Mouse (Mus musculus) adrenal gland, adult 2 months (tissue): ENCODE data around the gene Tarbp1. TPM values are rescaled to one million over a fixed set of nuclear protein-coding genes. Genes with fewer than 3 reads are reported as not detected.

ENCODE experiments used
- DNase-seq: peaks from one replicate; pipeline ENCODE4 v3.0.0; 2021
- long read RNA-seq: library from polyadenylated mRNA; stranded (forward); transcript quantifications from one replicate; pipeline ENCODE4 v2.0.0, GENCODE M21; 2021
- polyA plus RNA-seq: library from polyadenylated mRNA; depleted of rRNA; stranded (reverse); fragments of >200 nt; gene quantifications from 2 replicates; pipeline ENCODE4 v1.2.3, GENCODE M21; 2012; rRNA removed
- total RNA-seq, 2 experiments: library from RNA; stranded (reverse); gene quantifications; 2 replicates each; pipeline ENCODE4 v1.2.3; 2021

The Tarbp1 gene
- total RNA-seq (1 to 10 TPM; 4.8 to 5.0 TPM), polyA plus RNA-seq (3.8 and 4.1 TPM in 2 replicates)
- long read RNA-seq, full-length matches to known transcripts, result 1 of 1 reads
- long read RNA-seq, partial matches to known transcripts, result 0 of 1 reads
- long read RNA-seq, other reads (novel, unspliced or antisense), result 0 of 1 reads

DNA sequence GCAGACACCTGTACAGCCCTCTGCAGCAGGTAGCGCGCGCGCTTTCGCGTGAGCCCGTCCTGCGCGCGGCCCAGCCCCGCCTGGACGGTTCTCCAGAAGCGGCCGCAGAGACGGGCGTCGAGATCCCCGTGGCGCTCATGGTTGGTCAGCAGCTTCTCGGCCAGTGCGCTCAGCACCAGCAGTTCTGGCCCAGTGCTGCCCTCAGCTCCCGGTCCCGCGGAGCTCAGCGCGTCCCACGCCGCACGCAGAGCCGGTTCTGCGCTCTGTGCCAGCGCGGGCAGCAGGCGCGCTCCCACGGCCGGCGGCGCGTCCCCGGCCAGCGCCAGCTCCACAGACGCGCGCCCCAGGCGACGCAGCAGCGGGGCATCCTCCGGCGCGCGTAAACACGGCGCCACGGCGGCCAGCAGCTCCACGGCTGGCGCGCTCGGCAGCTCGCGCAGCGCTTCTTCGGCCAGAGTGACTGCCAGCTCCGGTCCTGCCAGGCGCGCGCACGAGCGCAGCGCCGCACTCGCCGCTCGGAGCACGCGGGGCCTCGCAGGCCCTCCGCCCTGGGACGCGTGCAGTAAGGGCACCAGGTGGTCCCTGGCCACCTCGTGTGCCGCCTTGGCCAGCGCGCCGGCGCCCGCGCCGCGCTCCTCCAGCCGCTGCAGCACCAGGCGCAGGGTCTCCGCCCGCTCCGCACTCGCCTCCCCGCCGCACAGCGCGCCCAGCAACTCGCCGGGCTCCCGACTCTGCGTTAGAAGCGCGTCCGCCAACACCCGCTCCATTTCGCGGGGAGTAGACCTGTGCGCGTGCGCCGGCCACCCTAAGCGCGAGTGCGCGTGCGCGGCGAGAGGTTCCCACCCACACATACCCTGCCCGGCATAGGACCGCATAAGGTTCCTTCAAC, at the start of gene Tarbp1:
Gene Tarbp1 (minus strand): TSS at position 767 of the 889 bp plus-strand sequence.
- peak; percentile 95 for DNase-seq

GRCm38 (mm10) chr8:126524233-126524985, 49.5 kb upstream of the Tarbp1 start:
- DNase-seq, result peak; percentile 88

DNA sequence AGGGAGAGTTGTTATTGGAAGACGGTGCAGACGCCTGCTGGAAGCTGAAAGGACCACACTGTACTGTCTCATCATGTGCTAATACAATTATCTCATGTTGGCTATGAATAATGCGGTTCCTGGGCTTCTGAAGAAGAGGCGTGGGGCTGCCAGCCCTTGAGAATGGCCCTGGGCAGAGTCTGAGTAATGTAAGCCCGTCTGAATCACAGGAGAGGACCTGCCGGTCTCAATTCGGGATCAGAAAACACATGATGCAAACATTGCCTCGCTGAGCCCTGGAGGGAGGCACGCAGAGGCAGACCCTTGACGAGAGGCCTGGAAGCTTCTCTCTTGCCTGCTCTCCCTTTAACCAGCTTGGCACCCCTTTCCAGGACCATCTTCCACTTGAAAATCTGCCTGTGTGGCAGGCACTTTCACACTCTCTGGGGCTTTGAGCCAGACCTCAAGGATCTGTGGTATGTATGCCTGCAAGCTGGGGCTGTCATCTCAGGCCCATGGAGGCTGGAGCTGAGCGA, 48.3 kb upstream of the Tarbp1 start:
- DNase-seq, result peak; percentile 89

DNA sequence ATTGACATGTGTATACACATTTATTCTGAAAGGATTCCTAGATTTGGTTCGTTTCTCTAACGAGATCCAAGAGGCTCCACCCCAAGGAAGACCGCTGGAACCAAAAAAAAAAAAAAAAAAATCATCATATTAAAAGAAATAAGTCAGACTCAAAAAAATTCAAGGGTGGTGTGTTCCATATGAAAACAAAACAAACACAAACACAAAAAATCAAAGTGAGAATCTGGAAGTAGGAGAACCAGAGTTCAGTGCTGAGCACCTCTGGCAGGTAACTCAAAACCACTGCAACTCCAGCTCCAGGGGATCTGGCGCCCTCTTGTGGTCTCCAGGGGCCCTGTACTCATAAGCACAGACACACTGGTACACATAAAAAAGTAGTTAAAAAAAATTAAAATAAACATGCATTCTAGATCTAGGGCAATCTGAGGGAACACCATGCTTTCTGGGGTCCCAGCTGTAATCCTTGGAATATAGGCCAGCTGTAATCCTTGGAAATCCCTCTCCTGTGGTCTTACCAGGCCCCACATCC, 44.6 kb upstream of the Tarbp1 start:
- DNase-seq, result no peak

DNA sequence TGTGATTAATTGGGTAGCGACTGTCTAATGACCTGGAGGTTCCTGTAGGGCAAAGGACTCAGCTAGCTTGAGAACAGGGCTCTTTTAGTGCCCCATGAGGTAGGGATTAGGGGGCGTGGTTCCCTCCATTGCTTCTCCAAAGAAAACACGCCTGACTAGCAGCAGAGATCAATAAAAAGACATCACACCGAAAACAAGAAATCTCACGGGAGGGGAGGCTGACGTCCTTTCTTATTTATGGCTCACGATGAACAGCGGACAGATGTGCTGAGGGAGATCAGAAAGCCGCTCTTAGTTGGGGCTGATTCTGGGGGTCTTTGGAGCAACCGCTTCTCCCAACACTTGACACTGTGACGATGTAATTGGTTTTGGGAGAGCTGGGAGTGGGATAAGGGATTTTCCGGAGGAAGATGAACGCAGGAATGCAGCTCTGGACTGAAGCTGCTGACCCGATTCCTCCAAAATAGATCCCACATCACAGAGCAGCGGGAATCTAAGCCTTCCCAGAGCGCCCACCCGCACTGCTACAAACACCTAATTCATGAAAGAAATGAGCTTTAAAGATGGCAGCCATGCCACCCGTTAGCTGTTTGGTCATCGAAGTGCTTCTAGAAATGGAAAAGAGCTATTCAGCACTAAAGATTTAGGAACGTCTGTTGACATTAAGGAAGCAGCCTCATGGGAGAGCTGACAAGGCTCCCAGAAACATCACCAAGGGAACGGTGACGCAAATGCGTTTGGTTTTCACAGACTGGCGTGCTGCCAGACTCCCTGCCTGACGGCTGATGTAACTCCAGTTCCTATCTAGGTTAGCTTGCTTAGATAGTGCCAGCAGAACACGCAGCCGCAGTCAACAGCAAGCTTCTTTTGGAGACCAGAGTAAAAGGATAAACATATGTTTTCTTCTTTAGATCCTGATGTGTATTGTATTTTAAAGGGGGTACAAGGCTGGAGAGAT, 42.0 kb upstream of the Tarbp1 start:
- peak; percentile 98 for DNase-seq

GRCm38 (mm10) chr8:126514011-126514964, 39.4 kb upstream of the Tarbp1 start:
- DNase-seq, result peak; percentile 75

- DNase-seq, result no peak
Observed at GRCm38 (mm10) chr8:126510866-126511265, 36.0 kb upstream of the Tarbp1 start.

- no peak for DNase-seq
Observed at GRCm38 (mm10) chr8:126509635-126510034, 34.8 kb upstream of the Tarbp1 start.

DNA sequence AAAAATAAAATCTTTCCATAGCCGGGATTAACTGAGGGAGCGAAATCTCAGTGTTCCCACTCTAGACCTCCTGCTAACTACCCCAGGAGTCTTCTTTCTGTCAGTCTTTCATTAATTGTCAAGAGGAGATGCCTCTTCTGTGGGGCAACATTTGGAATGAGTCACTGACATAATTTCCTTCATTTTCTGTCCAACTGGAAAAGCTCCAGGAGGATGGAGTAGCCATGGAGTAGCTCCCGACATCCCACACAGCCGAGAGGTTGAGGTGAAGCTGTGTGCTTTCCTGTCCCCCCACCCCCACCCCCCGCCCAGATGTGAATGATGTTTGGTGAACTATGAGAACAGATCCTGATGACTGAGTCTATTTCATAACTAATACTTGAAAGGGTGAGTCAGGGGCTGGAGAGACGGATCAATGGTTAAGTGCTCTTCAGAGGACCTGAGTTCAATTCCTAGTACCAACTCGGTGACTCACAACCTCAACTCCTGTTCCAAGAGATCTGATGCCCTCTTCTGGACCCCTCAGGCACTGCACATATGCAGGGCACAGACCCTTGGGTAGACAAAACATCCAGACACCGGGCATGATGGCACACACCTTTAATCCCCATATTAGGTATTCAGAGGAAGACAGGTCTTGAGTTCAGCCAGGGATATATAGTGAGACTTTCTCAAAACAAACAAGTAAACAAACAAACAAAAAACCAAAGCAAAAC, 34.2 kb upstream of the Tarbp1 start:
- DNase-seq, result no peak

GRCm38 (mm10) chr8:126508221-126508620, 33.4 kb upstream of the Tarbp1 start:
- DNase-seq, result no peak

DNA sequence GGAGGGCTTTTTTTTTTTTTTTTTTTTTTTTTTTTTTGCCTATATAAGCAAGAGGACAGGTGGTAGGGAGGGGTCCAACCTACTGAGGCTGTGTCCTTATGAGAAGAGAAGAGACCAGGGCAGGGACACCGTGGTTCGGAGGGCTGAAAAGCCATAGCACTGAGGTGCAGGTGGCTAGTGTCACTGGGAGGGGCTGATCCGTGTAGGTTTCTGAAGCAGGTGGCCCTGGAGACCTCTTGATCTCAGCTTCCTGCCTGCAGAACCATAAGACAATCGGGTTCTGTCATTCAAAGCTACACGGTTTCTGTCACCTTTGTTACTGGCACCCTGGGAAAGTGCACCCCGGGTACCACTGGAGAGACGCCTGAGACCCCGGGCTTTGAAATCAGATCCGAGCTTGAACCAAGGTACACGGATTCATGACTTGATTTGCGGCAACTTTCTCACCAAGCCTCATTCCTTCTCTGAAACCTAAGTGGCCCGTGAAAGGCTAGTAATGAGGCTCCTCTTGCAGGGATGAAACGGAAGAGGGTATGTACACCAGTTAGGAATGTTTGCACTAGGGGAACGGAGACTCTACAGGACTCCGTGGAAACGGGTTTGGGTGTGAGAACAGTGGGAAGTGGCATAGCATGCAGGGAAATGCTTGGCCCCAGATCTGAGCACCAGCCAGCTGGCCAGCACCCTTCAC, 29.8 kb upstream of the Tarbp1 start:
- no peak for DNase-seq

DNA sequence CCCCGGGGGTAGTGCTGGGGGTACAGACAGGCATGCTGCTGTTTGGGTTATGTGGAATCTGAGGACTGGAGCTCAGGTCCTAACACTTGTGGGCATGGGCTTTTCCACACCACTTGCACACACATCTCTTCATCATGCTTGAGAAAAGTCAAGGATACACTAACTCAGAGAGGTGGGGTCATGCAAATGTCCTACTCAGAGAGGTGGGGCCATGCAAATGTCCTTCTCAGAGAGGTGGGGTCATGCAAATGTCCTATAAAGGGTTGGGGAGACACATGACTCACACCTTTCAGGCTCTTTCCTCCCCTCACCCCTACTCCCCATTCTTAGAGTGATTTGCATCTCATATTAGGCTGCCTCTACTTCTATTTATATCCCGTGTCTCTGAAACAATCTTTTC, 27.9 kb upstream of the Tarbp1 start:
- DNase-seq, result peak; percentile 54

GRCm38 (mm10) chr8:126499371-126499770, 24.5 kb upstream of the Tarbp1 start:
- no peak for DNase-seq

GRCm38 (mm10) chr8:126498465-126498864, 23.6 kb upstream of the Tarbp1 start:
- no peak for DNase-seq

DNA sequence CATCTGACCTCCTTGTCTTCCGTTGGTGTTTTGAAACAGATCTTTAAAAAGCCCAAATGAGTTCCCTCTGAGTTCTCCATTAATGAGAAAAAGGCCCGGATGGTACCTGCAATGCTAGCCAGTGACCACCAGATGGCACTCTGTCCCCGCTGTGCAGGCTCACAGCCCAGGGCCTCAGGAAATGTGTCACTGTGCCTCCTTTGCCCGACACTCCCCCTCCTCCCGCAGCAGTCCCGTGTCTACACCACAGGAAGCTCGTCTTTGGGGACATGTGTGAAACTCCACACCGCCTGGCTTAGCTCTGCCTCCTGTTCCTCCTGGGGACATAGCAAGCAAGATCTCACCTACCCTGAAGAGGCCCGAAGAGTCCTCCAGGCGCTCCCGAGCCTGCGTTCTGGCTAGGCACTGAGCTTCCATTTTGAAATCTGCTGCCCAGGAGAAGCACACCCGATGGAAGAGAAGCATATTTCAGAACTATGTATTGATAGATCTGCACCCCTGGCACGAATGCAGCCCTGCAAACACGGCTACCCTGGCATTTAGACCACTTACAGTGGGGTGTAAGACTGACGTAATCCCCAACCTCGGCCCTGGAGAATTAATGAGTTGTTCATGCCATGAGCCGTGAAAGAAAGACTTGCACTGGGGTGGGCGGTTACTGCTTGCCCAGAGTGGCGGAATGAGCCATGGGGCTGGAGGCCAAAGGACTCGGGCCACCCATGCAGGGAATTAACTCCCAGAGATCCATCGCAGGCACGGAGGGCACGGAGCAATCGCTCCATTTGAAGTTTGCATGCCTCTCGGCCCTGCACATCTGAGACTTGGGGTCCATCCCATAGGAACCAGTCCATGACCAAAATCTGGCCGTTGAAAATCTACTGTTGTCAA, 22.9 kb upstream of the Tarbp1 start:
- peak; percentile 94 for DNase-seq

GRCm38 (mm10) chr8:126496915-126497314, 22.1 kb upstream of the Tarbp1 start:
- DNase-seq, result peak; percentile 38

GRCm38 (mm10) chr8:126495461-126495860, 20.6 kb upstream of the Tarbp1 start:
- DNase-seq, result no peak
